Mouse (Mus musculus) heart, embryonic 14.5 days (tissue): ENCODE data around the gene Ssr1. TPM values are rescaled to one million over a fixed set of nuclear protein-coding genes. Genes with fewer than 3 reads are reported as not detected.

Experiments
- ATAC-seq: fragments of 200-750 bp; cut with Nextera tagmentation; 2 replicates; pipeline ENCODE4 v1.8.0; 2017; ENCODE audit warnings: low read depth, moderate TSS enrichment; ENCODE audit not compliant: insufficient number of reproducible peaks, insufficient read depth, low FRiP score
- H3K27ac ChIP-seq, 2 experiments: fragments of 200-500 bp in 1 of 2; fragments of 300-500 bp in 1 of 2; sonication (generic) in 1 of 2; replicated peaks in 1 of 2; 2 replicates each; pipeline ENCODE4 v1.5.1; 2012 to 2014; ENCODE audit warnings: low read depth in 2 of 2, low read length in 2 of 2, control low read depth in 1 of 2, mild to moderate bottlenecking in 1 of 2, mixed read lengths in 1 of 2; ENCODE audit not compliant: control insufficient read depth in 1 of 2, insufficient read depth in 1 of 2
- H3K27me3 ChIP-seq: fragments of 300-500 bp; sonication (generic); 2 replicates; pipeline ENCODE4 v1.6.1; 2014; ENCODE audit warnings: mild to moderate bottlenecking, low read length, control low read depth; ENCODE audit not compliant: control insufficient read depth, insufficient read depth
- H3K36me3 ChIP-seq: fragments of 300-500 bp; sonication (generic); 2 replicates; pipeline ENCODE4 v1.6.1; 2014; ENCODE audit warnings: mild to moderate bottlenecking, control low read depth, low read length, mixed read lengths; ENCODE audit not compliant: control insufficient read depth, insufficient read depth
- H3K4me1 ChIP-seq, 2 experiments: fragments of 200-500 bp in 1 of 2; fragments of 300-500 bp in 1 of 2; sonication (generic) in 1 of 2; 2 replicates each; pipeline ENCODE4 v1.6.1; 2012 to 2014; ENCODE audit warnings: low read length in 2 of 2, control low read depth in 1 of 2, mixed read lengths in 1 of 2; ENCODE audit not compliant: control insufficient read depth in 2 of 2, insufficient read depth in 2 of 2
- H3K4me2 ChIP-seq: fragments of 300-500 bp; sonication (generic); 2 replicates; pipeline ENCODE4 v1.6.1; 2014; ENCODE audit warnings: mild to moderate bottlenecking, low read length
- H3K4me3 ChIP-seq, 2 experiments: fragments of 200-500 bp in 1 of 2; fragments of 300-500 bp in 1 of 2; sonication (generic) in 1 of 2; 2 replicates each; pipeline ENCODE4 v1.5.1; 2012 to 2014; ENCODE audit warnings: low read length in 2 of 2, mild to moderate bottlenecking in 2 of 2, control low read depth in 1 of 2, low read depth in 1 of 2, moderate library complexity in 1 of 2; ENCODE audit not compliant: control insufficient read depth in 1 of 2, insufficient read depth in 1 of 2
- H3K9ac ChIP-seq: fragments of 300-500 bp; sonication (generic); 2 replicates; pipeline ENCODE4 v1.6.1; 2014; ENCODE audit warnings: mild to moderate bottlenecking, low read length
- H3K9me3 ChIP-seq: fragments of 300-500 bp; sonication (generic); 2 replicates; pipeline ENCODE4 v1.6.1; 2016; ENCODE audit warnings: low read length, control low read depth; ENCODE audit not compliant: control insufficient read depth
- WGBS: fragments of 180-500 bp; shearing (Covaris S2); extraction: QIAGEN DNeasy Blood & Tissue Kit; methylation state at CpG from one replicate; pipeline ENCODE4 v1.1.7; 2014; 5-methylcytosine and 5-hydroxymethylcytosine counted together
- polyA plus RNA-seq: library from polyadenylated mRNA; unstranded; fragments of >200 nt; fragmentation: Nextera tagmentation; extraction: Ambion mirVana; gene quantifications from 2 replicates; pipeline ENCODE4 v1.2.1, GENCODE M21; 2014

The Ssr1 gene
- polyA plus RNA-seq, 1 experiment from 2014 or later: 90.1 TPM

GRCm38 (mm10) chr13:37966256-37967051 is 27.6 kb downstream of the Ssr1 start:
- WGBS: 81% methylated on average over 15 of the region's 15 CpGs
- peaks cover 26 to 29% of the 10 kb centered on the region in 2 experiments for H3K4me1 ChIP-seq
- ATAC-seq: no peak

GRCm38 (mm10) chr13:37965126-37965914 is 28.7 kb downstream of the Ssr1 start:
- Histone ChIP-seq H3K27ac (no peak overlapping the region), H3K4me1 (peaks cover 24 to 29% of the 10 kb centered on the region in 2 experiments), H3K9ac (no peak overlapping the region), H3K4me2 (no peak overlapping the region), H3K27me3 (no peaks in the 10 kb centered on the region), H3K4me3 (no peak overlapping the region), H3K9me3 (no peaks in the 10 kb centered on the region), H3K36me3 (no peaks in the 10 kb centered on the region)
- 50% methylated on average over 17 of the region's 17 CpGs for WGBS
- no peak for ATAC-seq

More at GRCm38 (mm10) chr13:37966256-37967051, 27.6 kb downstream of the Ssr1 start:
- Histone ChIP-seq H3K9me3 (no peaks in the 10 kb centered on the region), H3K36me3 (no peaks in the 10 kb centered on the region), H3K27me3 (no peaks in the 10 kb centered on the region), H3K27ac (no peak overlapping the region), H3K4me2 (peak overlapping the region; percentile 8; the same call in 1 of the 2 replicates), H3K9ac (no peak overlapping the region), H3K4me3 (no peak overlapping the region)

DNA sequence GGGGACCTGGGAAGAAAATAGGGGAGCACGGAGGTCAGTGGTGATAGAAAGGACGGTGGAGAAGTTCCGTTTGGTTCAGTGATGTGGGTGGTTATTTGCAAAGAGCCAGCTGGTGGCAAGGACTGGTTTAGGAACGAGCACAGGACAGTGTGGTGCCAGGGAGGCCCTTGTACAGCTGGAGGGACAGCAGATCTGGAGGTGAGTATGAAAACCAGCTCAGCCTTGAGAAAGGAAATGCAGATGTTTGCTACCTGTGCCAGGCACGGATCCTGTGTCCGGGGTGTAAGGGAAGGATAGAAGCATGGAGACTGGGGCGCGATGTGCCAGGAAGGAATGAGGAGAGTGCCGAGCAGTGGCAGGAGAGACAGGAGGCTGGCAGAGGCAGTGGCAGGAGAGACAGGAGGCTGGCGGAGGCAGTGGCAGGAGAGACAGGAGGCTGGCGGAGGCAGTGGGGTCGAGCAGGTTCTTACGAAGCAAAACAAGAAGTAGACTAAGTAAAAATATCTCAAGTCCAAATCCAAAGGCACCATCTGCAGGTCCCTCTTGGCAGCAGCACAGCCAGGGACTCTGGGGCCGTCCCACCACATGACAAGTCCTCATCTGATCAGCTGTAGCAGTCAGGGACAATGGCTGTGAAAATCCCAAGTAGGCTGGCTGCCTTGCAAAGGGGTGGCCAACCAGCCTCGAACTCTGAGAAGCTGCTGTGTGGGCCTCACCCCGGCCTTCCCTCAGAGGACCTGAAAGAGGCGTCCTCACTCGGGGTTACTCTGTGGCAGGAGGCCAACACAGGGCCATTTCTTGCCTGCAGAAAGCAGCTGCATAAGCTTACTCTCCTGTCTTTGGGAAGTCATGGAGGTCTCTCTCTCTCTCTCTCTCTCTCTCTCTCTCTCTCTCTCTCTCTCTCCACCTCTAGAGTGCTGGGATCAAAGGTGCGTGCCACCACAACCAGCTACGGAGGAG is 29.6 kb downstream of the Ssr1 start:
- ATAC-seq: peak; percentile 27; the same call in 1 of the 2 replicates
- no peaks in the 10 kb centered on the region for H3K36me3 ChIP-seq
- H3K4me3 ChIP-seq: peak overlapping the region in 1 of 2 experiments; percentile 42; a peak in 1 of 4 replicates
- peak overlapping the region; percentile 66; the same call in 1 of the 2 replicates for H3K9ac ChIP-seq
- H3K4me2 ChIP-seq: peak overlapping the region; percentile 70
- peaks cover 24 to 27% of the 10 kb centered on the region in 2 experiments for H3K4me1 ChIP-seq
- H3K27me3 ChIP-seq: no peaks in the 10 kb centered on the region
- 45% methylated on average over 20 of the region's 20 CpGs for WGBS
- H3K27ac ChIP-seq: no peak overlapping the region
- no peaks in the 10 kb centered on the region for H3K9me3 ChIP-seq

GRCm38 (mm10) chr13:37963354-37964007 is 30.5 kb downstream of the Ssr1 start:
- Histone ChIP-seq H3K27me3 (no peaks in the 10 kb centered on the region), H3K4me2 (peak overlapping the region; percentile 70), H3K4me3 (peak overlapping the region; percentile 42 to 47), H3K27ac (no peak overlapping the region), H3K36me3 (no peaks in the 10 kb centered on the region), H3K9me3 (no peaks in the 10 kb centered on the region), H3K4me1 (peaks cover 24 to 27% of the 10 kb centered on the region in 2 experiments), H3K9ac (peak overlapping the region; percentile 66)
- WGBS: 1% methylated on average over 11 of the region's 12 CpGs
- no peak for ATAC-seq

DNA sequence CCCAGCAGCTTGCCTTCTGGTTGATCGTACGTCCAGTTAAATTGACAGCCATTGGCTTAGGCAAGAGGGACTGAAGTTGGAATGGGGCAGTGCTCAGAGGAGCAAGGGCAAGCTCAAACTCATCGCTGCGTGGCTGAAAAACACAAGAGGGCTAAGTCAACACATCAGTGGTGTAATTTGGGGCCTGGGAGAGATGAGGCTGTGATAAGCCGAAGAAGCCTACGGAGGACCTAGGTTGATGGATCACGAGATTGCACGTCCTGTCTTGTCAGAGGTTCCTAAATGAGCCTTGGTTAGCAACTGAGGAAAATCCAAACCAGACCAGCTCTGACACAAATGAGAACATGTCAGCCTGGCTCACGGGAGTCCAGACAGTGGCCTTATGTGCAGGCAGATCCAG is 31.5 kb downstream of the Ssr1 start:
- Histone ChIP-seq H3K4me1 (peaks cover 24 to 25% of the 10 kb centered on the region in 2 experiments), H3K4me3 (no peak overlapping the region), H3K4me2 (no peak overlapping the region), H3K36me3 (no peaks in the 10 kb centered on the region), H3K27ac (no peak overlapping the region), H3K9ac (no peak overlapping the region), H3K27me3 (no peaks in the 10 kb centered on the region), H3K9me3 (no peaks in the 10 kb centered on the region)
- no peak for ATAC-seq
- 81% methylated on average over 9 of the region's 9 CpGs for WGBS

DNA sequence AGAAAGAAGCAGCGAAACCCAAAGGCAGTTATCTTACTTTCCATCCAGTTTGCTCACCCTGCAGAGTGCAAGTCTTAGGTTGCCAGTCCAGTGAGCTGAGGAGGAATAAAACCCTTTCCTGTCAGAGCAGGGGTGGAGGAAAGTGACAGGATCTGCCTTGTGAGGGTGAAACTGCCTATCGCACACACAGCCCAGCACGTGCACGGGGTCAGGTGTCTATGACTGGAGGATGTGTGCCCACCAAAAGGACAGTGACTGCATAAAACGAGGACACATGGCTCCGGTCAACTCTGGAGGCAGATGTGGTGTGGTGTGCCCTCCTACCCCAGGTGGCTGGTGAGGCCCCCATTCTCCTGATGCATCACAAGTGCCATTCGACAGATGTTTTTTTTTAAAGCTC is 34.1 kb downstream of the Ssr1 start:
- H3K4me1 ChIP-seq: peaks cover 10 to 11% of the 10 kb centered on the region in 2 experiments
- WGBS: 87% methylated on average over 7 of the region's 7 CpGs
- no peak for ATAC-seq
- no peaks in the 10 kb centered on the region for H3K36me3 ChIP-seq
- H3K9ac ChIP-seq: no peak overlapping the region
- H3K9me3 ChIP-seq: no peaks in the 10 kb centered on the region
- no peak overlapping the region for H3K4me3 ChIP-seq
- H3K27ac ChIP-seq: no peak overlapping the region
- no peaks in the 10 kb centered on the region for H3K27me3 ChIP-seq
- H3K4me2 ChIP-seq: no peak overlapping the region
